Mouse (Mus musculus) forebrain, embryonic 16.5 days (tissue): ENCODE data around the gene Negr1. TPM values are rescaled to one million over a fixed set of nuclear protein-coding genes. Genes with fewer than 3 reads are reported as not detected.

Experiments used
- ATAC-seq: fragments of 200-750 bp; cut with Nextera tagmentation; 2 replicates; pipeline ENCODE4 v1.8.0; 2017; ENCODE audit warnings: mild to moderate bottlenecking, moderate library complexity
- H3K27ac ChIP-seq: fragments of 300-500 bp; sonication (generic); 2 replicates; pipeline ENCODE4 v1.5.1; 2014; ENCODE audit warnings: low read length, control low read depth
- H3K27me3 ChIP-seq: fragments of 300-500 bp; sonication (generic); replicated peaks from 2 replicates; pipeline ENCODE4 v1.6.1; 2014; ENCODE audit warnings: low read length; ENCODE audit not compliant: control insufficient read depth, insufficient read depth
- H3K36me3 ChIP-seq: fragments of 300-500 bp; sonication (generic); 2 replicates; pipeline ENCODE4 v1.6.1; 2014; ENCODE audit not compliant: control insufficient read depth, insufficient read depth
- H3K4me1 ChIP-seq: fragments of 300-500 bp; sonication (generic); replicated peaks from 2 replicates; pipeline ENCODE4 v1.6.1; 2014; ENCODE audit warnings: low read length; ENCODE audit not compliant: control insufficient read depth, insufficient read depth
- H3K4me2 ChIP-seq: fragments of 300-500 bp; sonication (generic); 2 replicates; pipeline ENCODE4 v1.6.1; 2014; ENCODE audit warnings: mild to moderate bottlenecking, low read length, control low read depth
- H3K4me3 ChIP-seq: fragments of 300-500 bp; sonication (generic); replicated peaks from 2 replicates; pipeline ENCODE4 v1.5.1; 2014; ENCODE audit warnings: mild to moderate bottlenecking, low read length, control low read depth
- H3K9ac ChIP-seq: fragments of 300-500 bp; sonication (generic); replicated peaks from 2 replicates; pipeline ENCODE4 v1.6.1; 2014; ENCODE audit warnings: low read depth, low read length, control low read depth
- H3K9me3 ChIP-seq: fragments of 300-500 bp; sonication (generic); 2 replicates; pipeline ENCODE4 v1.6.1; 2016; ENCODE audit warnings: low read length; ENCODE audit not compliant: control insufficient read depth
- WGBS: fragments of 180-500 bp; shearing (Covaris S2); extraction: QIAGEN DNeasy Blood & Tissue Kit; methylation state at CpG from one replicate; pipeline ENCODE4 v1.1.7; 2014; 5-methylcytosine and 5-hydroxymethylcytosine counted together
- polyA plus RNA-seq: library from polyadenylated mRNA; unstranded; fragments of >200 nt; fragmentation: Nextera tagmentation; extraction: Ambion mirVana; gene quantifications from 2 replicates; pipeline ENCODE4 v1.2.1, GENCODE M21; 2015

Negr1 gene
- polyA plus RNA-seq, 1 experiment from 2014 or later: 44.7 TPM

DNA sequence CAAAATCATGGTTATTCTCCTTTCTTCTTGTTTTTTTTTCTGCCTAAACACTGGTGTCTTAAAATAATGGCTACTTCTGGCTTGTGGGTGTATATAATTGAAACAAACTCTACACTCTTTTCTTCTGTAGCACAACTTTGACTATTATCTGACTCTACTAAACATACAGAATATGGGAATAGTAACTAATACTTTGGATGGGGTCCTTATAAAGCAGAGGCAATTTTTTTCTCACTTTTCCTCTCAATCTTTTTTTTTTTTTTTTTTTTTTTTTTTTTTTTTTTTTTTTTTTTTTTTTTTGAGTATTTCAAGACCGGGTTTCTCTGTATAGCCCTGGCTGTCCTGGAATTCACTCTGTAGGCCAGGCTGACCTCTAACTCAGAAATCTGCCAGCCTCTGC, 772.6 kb downstream of the Negr1 start:
- Histone ChIP-seq H3K9ac (no peak overlapping the region), H3K27ac (no peak overlapping the region), H3K9me3 (no peaks in the 10 kb centered on the region), H3K27me3 (no peaks in the 10 kb centered on the region), H3K4me2 (no peak overlapping the region), H3K4me1 (no peaks in the 10 kb centered on the region), H3K4me3 (no peak overlapping the region), H3K36me3 (no peaks in the 10 kb centered on the region)
- ATAC-seq: no peak
- WGBS: 78% methylated on average over 1 of the region's 1 CpGs

- H3K9me3 ChIP-seq: no peaks in the 10 kb centered on the region
- no peak overlapping the region for H3K27ac ChIP-seq
- no peak overlapping the region for H3K4me3 ChIP-seq
- H3K4me2 ChIP-seq: no peak overlapping the region
- H3K9ac ChIP-seq: no peak overlapping the region
- 3% methylated on average over 2 of the region's 2 CpGs for WGBS
- H3K27me3 ChIP-seq: no peaks in the 10 kb centered on the region
- no peak for ATAC-seq
- no peaks in the 10 kb centered on the region for H3K4me1 ChIP-seq
- H3K36me3 ChIP-seq: no peaks in the 10 kb centered on the region
These were observed 787.9 kb downstream of the Negr1 start for GRCm38 (mm10) chr3:157349480-157349879.

DNA sequence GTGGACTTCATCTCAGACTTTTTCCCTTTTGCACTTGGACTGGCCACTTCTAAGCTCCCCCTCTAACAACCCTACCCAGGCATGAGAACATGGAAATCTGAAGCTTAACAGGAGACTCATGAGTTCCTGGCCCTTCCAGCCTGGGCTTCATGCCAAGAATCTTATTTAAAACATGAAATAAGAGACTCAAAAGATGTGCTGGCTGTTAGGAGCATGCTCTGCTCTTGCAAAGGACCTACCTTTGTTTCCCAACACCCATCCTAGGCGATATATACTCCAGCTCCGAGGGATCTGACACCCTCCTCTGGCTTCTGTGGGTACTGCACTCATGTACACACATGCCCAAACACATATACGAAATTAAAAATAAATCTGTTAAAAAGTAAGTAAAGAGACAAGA, 797.3 kb downstream of the Negr1 start:
- 54% methylated on average over 3 of the region's 3 CpGs for WGBS
- Histone ChIP-seq H3K9me3 (no peaks in the 10 kb centered on the region), H3K36me3 (no peaks in the 10 kb centered on the region), H3K4me1 (no peaks in the 10 kb centered on the region), H3K27me3 (no peaks in the 10 kb centered on the region), H3K9ac (no peak overlapping the region), H3K27ac (no peak overlapping the region), H3K4me2 (no peak overlapping the region), H3K4me3 (no peak overlapping the region)
- ATAC-seq: 0 out of 2 replicates have a peak, but pooled peaks have one; percentile 50

DNA sequence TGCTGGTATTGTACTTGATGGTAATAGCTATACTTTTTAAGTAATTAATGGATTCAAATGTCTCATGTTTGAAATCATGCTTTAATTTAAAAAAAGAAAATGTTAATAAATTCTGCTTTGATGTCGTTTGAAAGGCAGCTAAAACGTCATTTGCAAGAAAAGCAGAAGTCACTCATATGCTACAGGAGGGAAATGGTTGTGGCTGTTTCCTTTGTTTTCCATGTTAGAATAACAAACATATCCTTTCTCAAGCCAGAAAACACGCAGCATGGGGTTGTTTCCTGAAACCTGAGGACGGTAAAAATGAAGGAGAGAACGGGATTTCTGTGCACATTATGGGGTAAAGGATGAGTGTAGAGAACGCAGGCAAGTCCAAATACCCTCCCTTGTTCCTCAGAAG, 798.2 kb downstream of the Negr1 start:
- no peak overlapping the region for H3K4me3 ChIP-seq
- H3K9me3 ChIP-seq: no peaks in the 10 kb centered on the region
- no peak for ATAC-seq
- WGBS: 85% methylated on average over 6 of the region's 6 CpGs
- no peak overlapping the region for H3K9ac ChIP-seq
- no peaks in the 10 kb centered on the region for H3K27me3 ChIP-seq
- H3K4me2 ChIP-seq: no peak overlapping the region
- H3K4me1 ChIP-seq: no peaks in the 10 kb centered on the region
- H3K36me3 ChIP-seq: no peaks in the 10 kb centered on the region
- H3K27ac ChIP-seq: no peak overlapping the region
